Mouse (Mus musculus) G1E (cell line): Measurements from ENCODE around the gene Heg1.

Experiments used
- CTCF ChIP-seq: IDR thresholded peaks from 2 replicates; pipeline ENCODE4 v1.5.1; 2012; ENCODE audit warnings: low read depth, low read length, inconsistent platforms, mixed read lengths
- GATA1 ChIP-seq: IDR thresholded peaks from 2 replicates; pipeline ENCODE4 v1.6.1; 2012; ENCODE audit warnings: borderline replicate concordance, low read length, inconsistent platforms, mixed read lengths

GRCm38 (mm10) chr16:33764501-33765193 is 80.5 kb downstream of the Heg1 start:
- TF ChIP-seq CTCF (no peak), GATA1 (no peak)
